Mouse (Mus musculus) kidney, embryonic 15.5 days (tissue): Measurements from ENCODE around the gene Wrnip1. TPM values are rescaled to one million over a fixed set of nuclear protein-coding genes. Genes with fewer than 3 reads are reported as not detected.

Experiments used
- ATAC-seq: fragments of 200-750 bp; cut with Nextera tagmentation; replicated peaks from 2 replicates; pipeline ENCODE4 v1.8.0; 2017; ENCODE audit warnings: moderate TSS enrichment; ENCODE audit not compliant: low FRiP score
- H3K27ac ChIP-seq: fragments of 300-500 bp; sonication (generic); 2 replicates; pipeline ENCODE4 v1.5.1; 2015; ENCODE audit warnings: mild to moderate bottlenecking, inconsistent platforms
- H3K27me3 ChIP-seq: fragments of 300-500 bp; sonication (generic); 2 replicates; pipeline ENCODE4 v1.6.1; 2015; ENCODE audit warnings: inconsistent platforms
- H3K36me3 ChIP-seq: fragments of 300-500 bp; sonication (generic); 2 replicates; pipeline ENCODE4 v1.6.1; 2015; ENCODE audit warnings: inconsistent platforms
- H3K4me1 ChIP-seq: fragments of 300-500 bp; sonication (generic); 2 replicates; pipeline ENCODE4 v1.6.1; 2015; ENCODE audit warnings: inconsistent platforms
- H3K4me2 ChIP-seq: fragments of 300-500 bp; sonication (generic); 2 replicates; pipeline ENCODE4 v1.6.1; 2015; ENCODE audit warnings: moderate library complexity, mild to moderate bottlenecking, inconsistent platforms
- H3K4me3 ChIP-seq: fragments of 300-500 bp; sonication (generic); replicated peaks from 2 replicates; pipeline ENCODE4 v1.5.1; 2015; ENCODE audit warnings: mild to moderate bottlenecking, inconsistent platforms
- H3K9ac ChIP-seq: fragments of 300-500 bp; sonication (generic); 2 replicates; pipeline ENCODE4 v1.6.1; 2015; ENCODE audit warnings: mild to moderate bottlenecking, inconsistent platforms
- H3K9me3 ChIP-seq: fragments of 300-500 bp; sonication (generic); replicated peaks from 2 replicates; pipeline ENCODE4 v1.6.1; 2016; ENCODE audit warnings: inconsistent platforms
- WGBS: fragments of 180-500 bp; shearing (Covaris S2); methylation state at CpG from one replicate; pipeline ENCODE4 v1.1.7; 2015; ENCODE audit warnings: mixed read lengths; 5-methylcytosine and 5-hydroxymethylcytosine counted together
- polyA plus RNA-seq: library from polyadenylated mRNA; unstranded; fragments of >200 nt; fragmentation: Nextera tagmentation; extraction: Ambion mirVana; gene quantifications from 2 replicates; pipeline ENCODE4 v1.2.1, GENCODE M21; 2015

Wrnip1 gene
- 22.2 and 23.4 TPM in 2 replicates for polyA plus RNA-seq

DNA sequence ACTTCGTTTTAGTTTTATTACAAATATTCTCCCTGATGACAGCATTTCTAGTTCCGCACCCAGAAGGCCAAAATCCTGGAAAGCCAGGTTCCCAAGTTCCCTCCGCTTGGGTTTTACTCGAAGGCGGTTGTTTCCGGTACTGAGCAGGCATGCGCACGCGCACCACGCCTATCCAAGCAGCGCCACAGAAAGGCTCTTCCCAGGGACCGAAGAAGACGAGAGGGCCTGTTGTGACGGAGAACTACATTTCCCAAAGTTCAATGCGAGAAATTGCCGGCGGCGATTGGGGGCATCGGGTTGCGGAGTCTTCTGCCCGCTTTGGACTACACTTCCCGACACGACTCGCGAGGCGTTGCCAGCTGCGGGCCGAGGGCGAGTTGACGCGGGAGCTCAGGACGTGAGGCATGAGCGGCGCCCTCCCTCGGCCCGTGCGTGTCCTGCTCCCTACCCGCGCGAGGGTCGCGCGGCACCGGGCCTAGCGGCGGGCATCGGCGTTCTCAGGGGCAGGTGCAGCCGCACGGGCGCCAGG, at the start of gene Wrnip1:
Wrnip1 (plus strand) TSS at position 346 of the 529 bp plus-strand sequence.
- under 1% methylated on average over 51 of the region's 51 CpGs for WGBS
- H3K27me3 ChIP-seq = no peaks in the 10 kb centered on the region
- H3K4me3 ChIP-seq = peak within 1 kb of the TSS; percentile 94
- peak; percentile 97 for ATAC-seq
- H3K4me2 ChIP-seq = peak within 1 kb of the TSS; percentile 92
- H3K4me1 ChIP-seq = peaks cover 32% of the 10 kb centered on the region
- H3K36me3 ChIP-seq = peaks cover 11% of the 10 kb centered on the region
- H3K9ac ChIP-seq = peak within 1 kb of the TSS; percentile 80
- no peaks in the 10 kb centered on the region for H3K9me3 ChIP-seq
- H3K27ac ChIP-seq = peak within 1 kb of the TSS; percentile 77

DNA sequence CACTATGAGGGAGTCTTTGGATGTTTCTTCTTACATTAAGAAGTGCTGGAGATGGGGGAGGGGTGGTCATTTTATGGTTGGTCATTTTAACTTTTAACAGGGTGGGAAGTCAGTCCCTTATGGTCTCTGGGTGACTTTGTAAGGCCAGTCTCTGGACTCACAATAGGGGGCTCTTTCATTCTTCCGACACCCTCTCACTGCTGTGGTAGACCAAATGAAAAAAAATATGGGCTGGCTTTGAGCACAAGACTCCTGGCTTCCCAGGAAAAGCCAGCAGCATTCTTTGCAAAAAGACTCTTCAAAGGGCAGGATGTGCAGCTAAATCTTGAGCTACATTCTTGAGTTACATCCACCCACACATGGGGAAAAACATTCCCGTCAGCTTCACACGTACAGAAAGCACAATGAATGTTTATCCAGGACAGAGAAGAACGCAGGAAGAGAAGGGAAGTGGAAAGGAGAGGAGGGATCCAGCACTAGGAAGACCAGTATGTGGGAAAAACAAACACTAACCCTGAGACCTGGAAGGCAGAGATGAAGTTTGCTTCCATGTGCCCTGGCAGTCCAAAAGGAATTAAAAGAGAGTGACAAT, 49.7 kb upstream of the Wrnip1 start:
- WGBS = 4% methylated on average over 4 of the region's 4 CpGs
- H3K27ac ChIP-seq = peak overlapping the region; percentile 83

DNA sequence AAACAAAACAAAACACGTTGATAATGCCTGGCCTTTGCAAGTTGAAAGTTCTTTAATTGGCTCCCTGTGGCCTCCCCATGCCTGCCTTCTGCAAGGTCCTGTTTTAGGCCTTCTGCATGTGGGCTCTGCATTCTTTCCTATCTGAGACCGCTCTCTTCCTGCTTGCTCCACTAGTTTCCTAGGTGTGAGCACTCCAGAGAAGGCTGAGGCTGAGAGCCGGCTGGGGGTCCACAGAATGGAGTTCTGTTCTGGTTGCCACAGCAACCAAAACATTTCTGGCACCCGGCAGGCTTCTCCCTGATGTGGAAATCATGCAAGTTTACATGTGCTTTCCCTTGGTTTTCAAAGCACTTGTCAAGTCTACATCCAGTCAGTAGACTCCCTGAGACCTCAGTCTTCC, 42.8 kb upstream of the Wrnip1 start:
- Histone ChIP-seq H3K9ac (no peak overlapping the region), H3K4me3 (no peak overlapping the region), H3K4me2 (no peak overlapping the region), H3K4me1 (no peaks in the 10 kb centered on the region), H3K9me3 (no peaks in the 10 kb centered on the region), H3K27ac (no peak overlapping the region), H3K27me3 (no peaks in the 10 kb centered on the region), H3K36me3 (no peaks in the 10 kb centered on the region)
- 40% methylated on average over 4 of the region's 4 CpGs for WGBS
- ATAC-seq = no peak

More for the DNA sequence above, 49.7 kb upstream of the Wrnip1 start:
- no peaks in the 10 kb centered on the region for H3K27me3 ChIP-seq
- ATAC-seq = peak; percentile 90
- no peaks in the 10 kb centered on the region for H3K9me3 ChIP-seq
- H3K4me3 ChIP-seq = no peak overlapping the region
- peak overlapping the region; percentile 11; the same call in 1 of the 2 replicates for H3K4me2 ChIP-seq
- H3K9ac ChIP-seq = no peak overlapping the region
- no peaks in the 10 kb centered on the region for H3K36me3 ChIP-seq
- H3K4me1 ChIP-seq = peaks cover 15% of the 10 kb centered on the region

DNA sequence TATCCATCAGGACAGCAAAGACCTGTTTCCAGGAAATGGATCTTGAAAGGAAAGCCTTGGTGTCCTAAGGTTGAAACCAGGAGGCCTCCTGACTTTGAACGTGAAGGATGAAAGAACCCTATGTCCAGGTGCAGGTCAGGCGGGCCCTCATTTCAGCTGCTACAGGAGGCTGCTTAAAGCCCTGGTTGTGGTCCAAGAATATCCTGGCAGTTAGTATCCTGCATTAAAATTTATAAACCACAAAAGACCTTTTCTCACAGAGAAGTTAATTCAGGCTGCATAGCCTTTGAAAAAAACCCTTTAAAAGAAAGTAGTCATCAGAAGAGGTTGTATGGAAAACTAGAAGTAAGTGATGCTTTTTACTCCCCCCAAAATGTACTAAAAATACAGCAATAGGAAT, 41.0 kb upstream of the Wrnip1 start:
- Histone ChIP-seq H3K4me3 (no peak overlapping the region), H3K9ac (no peak overlapping the region), H3K4me2 (no peak overlapping the region), H3K4me1 (no peaks in the 10 kb centered on the region), H3K27ac (no peak overlapping the region), H3K9me3 (no peaks in the 10 kb centered on the region), H3K27me3 (no peaks in the 10 kb centered on the region), H3K36me3 (no peaks in the 10 kb centered on the region)
- WGBS = 66% methylated on average over 2 of the region's 2 CpGs
- ATAC-seq = no peak

DNA sequence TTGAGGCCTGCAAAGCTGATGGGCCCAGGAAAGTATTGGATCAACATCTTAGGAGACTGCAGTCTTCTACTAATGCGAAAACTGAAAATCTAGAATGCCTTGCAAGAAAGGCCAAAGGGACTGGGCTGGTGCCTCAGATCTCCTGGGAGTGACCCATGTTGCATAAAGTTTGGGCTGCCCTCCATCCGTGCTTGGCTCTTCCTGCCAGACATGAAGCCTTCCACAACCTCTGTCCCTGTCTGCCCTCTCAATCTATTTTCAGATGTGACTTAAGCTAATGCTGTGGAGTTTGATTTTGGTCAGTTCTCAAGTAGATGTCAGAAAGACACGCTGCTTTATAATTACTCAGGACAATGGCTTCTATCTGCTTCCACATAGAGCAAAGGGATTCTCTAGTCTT, 38.7 kb upstream of the Wrnip1 start:
- Histone ChIP-seq H3K27ac (no peak overlapping the region), H3K9ac (no peak overlapping the region), H3K9me3 (no peaks in the 10 kb centered on the region), H3K4me2 (no peak overlapping the region), H3K4me3 (no peak overlapping the region), H3K27me3 (no peaks in the 10 kb centered on the region), H3K4me1 (no peaks in the 10 kb centered on the region), H3K36me3 (no peaks in the 10 kb centered on the region)
- WGBS = 79% methylated on average over 3 of the region's 3 CpGs
- ATAC-seq = no peak

DNA sequence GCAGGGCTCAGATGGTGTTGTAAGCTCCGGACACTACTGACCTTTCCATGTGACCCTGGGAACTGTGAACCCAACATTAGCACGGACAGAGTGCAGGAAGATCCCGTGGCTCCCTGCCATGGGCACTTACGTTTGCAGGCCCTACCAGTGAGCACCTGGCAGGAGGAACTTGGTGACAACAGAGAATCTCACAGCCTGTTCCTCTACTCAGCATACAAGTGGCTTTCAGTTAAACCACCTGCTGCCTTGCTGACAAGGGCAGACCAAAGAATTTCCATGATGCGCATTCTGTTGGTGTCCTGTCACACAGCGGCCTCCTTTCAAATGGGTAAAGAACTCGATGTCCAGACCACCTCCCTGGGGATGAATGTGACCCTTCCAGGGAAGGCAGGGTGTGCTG, 37.4 kb upstream of the Wrnip1 start:
- no peak overlapping the region for H3K4me2 ChIP-seq
- ATAC-seq = no peak
- no peaks in the 10 kb centered on the region for H3K27me3 ChIP-seq
- H3K9me3 ChIP-seq = no peaks in the 10 kb centered on the region
- H3K9ac ChIP-seq = no peak overlapping the region
- H3K4me1 ChIP-seq = no peaks in the 10 kb centered on the region
- no peak overlapping the region for H3K27ac ChIP-seq
- 38% methylated on average over 7 of the region's 7 CpGs for WGBS
- H3K4me3 ChIP-seq = no peak overlapping the region
- H3K36me3 ChIP-seq = no peaks in the 10 kb centered on the region

DNA sequence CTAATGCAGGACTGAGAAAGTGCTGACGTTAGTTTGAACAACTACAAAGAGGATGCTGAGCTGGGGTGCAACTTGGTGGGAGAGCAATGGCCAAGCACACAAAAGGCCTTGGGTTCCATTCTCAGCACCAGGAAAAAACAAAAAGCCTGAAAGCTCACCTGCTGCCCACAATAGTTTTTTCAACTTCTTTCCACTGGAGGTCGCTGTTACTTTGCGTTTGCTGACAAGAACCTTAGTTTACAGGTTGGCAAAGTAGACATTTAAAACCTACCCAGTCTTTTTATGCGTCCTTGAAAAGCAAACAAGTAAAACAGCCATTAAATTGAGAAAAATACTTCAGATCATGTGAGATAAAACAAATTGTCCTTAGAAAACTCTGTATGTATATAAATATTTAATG, 33.7 kb upstream of the Wrnip1 start:
- no peak overlapping the region for H3K4me2 ChIP-seq
- H3K9ac ChIP-seq = no peak overlapping the region
- no peaks in the 10 kb centered on the region for H3K27me3 ChIP-seq
- no peaks in the 10 kb centered on the region for H3K36me3 ChIP-seq
- 15% methylated on average over 4 of the region's 4 CpGs for WGBS
- H3K27ac ChIP-seq = no peak overlapping the region
- ATAC-seq = no peak
- H3K4me1 ChIP-seq = no peaks in the 10 kb centered on the region
- H3K9me3 ChIP-seq = no peaks in the 10 kb centered on the region
- no peak overlapping the region for H3K4me3 ChIP-seq

DNA sequence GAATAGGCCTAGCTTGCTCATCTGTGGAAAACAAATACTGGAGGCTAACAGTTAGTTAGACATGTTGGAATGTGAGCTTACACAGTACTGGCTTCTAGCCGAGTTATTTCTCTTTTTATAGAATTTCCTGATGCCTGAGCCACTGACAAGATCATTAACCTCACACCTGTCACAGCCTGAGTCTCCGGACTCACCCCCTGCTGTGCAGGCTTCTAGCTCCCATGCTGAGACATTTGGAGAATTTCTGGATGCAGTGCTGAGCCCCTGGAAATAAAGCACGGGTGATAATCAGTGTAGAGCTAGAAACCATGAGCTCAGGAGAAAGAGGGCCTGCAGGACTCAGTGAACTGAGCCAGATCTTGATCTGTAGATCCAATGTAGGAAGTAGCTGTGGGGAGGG, 31.9 kb upstream of the Wrnip1 start:
- H3K27ac ChIP-seq = 0 out of 2 replicates have a peak overlapping the region, but pooled peaks have one; percentile 18
- H3K4me3 ChIP-seq = no peak overlapping the region
- H3K9ac ChIP-seq = no peak overlapping the region
- no peak for ATAC-seq
- H3K9me3 ChIP-seq = no peaks in the 10 kb centered on the region
- 14% methylated on average over 3 of the region's 3 CpGs for WGBS
- H3K36me3 ChIP-seq = no peaks in the 10 kb centered on the region
- H3K4me1 ChIP-seq = no peaks in the 10 kb centered on the region
- H3K27me3 ChIP-seq = no peaks in the 10 kb centered on the region
- H3K4me2 ChIP-seq = no peak overlapping the region

DNA sequence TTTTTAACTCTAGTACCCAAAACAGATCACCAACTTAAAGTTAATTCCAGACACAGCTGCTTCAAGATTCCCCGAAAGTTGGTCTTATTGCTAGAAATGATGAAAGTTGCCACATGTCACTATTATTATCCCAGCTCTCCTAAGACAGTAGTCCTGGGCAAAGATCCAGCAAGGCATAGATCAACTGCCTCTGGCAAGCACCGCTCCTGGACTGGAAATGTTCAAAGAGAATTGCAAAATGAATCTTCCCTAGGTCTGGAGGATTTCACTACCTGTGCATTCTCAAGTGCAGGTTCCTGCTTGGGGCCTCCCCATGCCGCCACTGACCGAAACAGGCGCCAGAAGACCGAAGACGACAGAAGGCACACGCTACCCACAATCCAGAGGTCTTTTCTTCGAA, 25.9 kb upstream of the Wrnip1 start:
- H3K36me3 ChIP-seq = no peaks in the 10 kb centered on the region
- no peak for ATAC-seq
- 83% methylated on average over 9 of the region's 9 CpGs for WGBS
- H3K27ac ChIP-seq = no peak overlapping the region
- H3K4me1 ChIP-seq = no peaks in the 10 kb centered on the region
- H3K9ac ChIP-seq = no peak overlapping the region
- H3K27me3 ChIP-seq = no peaks in the 10 kb centered on the region
- H3K4me3 ChIP-seq = no peak overlapping the region
- no peak overlapping the region for H3K4me2 ChIP-seq
- no peaks in the 10 kb centered on the region for H3K9me3 ChIP-seq

DNA sequence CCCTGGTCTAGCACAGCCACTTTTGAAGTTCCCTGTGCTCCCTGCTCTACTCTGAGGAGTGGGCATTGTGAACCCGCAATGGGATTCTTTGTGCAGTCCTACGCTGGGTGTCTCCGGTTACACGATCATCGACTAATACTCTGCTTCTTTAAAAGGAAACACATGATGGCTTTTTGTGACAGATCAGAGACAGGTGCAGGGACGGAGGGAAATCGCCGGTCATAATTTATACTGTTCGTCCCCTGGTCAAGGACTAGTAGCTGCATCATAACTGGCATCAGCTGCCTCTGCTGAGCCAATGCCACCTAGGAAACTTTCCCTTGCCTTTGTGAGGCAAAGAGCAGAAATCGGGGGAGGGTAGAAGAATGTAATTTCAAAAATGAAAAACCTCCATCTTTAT, 25.5 kb upstream of the Wrnip1 start:
- H3K9ac ChIP-seq = no peak overlapping the region
- H3K4me1 ChIP-seq = no peaks in the 10 kb centered on the region
- ATAC-seq = no peak
- H3K4me3 ChIP-seq = no peak overlapping the region
- H3K4me2 ChIP-seq = no peak overlapping the region
- H3K27ac ChIP-seq = no peak overlapping the region
- H3K9me3 ChIP-seq = no peaks in the 10 kb centered on the region
- H3K36me3 ChIP-seq = no peaks in the 10 kb centered on the region
- WGBS = 79% methylated on average over 10 of the region's 10 CpGs
- H3K27me3 ChIP-seq = no peaks in the 10 kb centered on the region

DNA sequence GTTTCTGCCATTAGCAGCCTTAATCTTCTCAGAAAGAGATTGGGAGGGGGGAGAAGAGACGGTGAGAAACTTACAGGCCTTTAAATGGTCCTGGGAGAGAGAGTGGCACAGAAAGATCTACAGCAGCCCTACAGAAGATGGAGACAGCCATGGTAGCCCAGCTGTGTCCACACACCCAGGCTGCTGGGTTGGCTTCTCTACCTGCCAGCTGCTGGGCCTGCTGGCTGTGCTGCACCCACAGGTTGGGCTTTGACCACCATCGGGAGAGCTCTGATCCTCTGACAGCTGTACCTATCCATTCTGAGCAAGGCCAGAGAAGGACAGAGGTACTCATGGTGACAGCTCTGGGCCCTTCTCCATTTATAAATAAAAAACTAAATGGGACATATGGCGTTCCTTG, 23.0 kb upstream of the Wrnip1 start:
- ATAC-seq = no peak
- no peak overlapping the region for H3K27ac ChIP-seq
- no peaks in the 10 kb centered on the region for H3K36me3 ChIP-seq
- no peaks in the 10 kb centered on the region for H3K4me1 ChIP-seq
- H3K9me3 ChIP-seq = no peaks in the 10 kb centered on the region
- H3K9ac ChIP-seq = no peak overlapping the region
- WGBS = 63% methylated on average over 3 of the region's 3 CpGs
- no peaks in the 10 kb centered on the region for H3K27me3 ChIP-seq
- H3K4me3 ChIP-seq = no peak overlapping the region
- no peak overlapping the region for H3K4me2 ChIP-seq

DNA sequence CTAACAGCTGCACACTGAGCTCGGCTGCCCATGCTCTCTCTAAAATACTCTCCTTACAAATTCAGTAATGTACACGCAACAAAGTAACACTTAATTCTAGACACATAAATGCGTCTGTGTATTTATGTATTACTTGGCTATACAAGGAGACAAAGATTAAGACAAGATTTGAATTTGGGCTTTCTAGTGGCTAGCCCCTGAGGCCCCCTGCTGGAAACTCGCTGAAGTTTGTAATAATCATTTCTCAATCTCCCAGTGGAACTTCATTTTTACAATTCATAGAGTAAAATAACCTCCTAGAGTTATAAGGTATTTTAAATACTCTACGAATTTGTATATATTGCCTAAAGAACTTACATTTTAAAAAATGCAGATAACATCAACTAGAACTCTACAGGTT, 18.8 kb upstream of the Wrnip1 start:
- 62% methylated on average over 5 of the region's 5 CpGs for WGBS
- H3K4me2 ChIP-seq = no peak overlapping the region
- no peak for ATAC-seq

DNA sequence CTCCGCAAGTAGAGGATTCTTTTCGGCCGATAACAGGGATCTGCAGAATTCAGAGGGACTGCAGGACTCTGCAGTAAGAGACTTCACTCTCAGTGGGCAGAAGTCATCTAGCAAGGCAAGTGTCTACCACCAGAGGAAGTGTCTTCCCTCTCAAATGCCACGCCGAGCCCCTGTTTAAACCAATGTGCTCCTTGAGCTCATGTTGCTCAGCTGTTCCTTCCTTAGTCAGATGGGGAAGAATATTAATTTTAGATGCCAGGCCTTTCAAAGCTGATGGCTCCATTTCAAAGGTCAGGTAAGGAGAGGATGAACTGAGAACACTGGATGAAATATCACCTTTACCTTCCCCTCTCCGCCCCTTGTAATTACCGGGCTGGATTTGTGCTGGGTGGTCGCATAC, 18.0 kb upstream of the Wrnip1 start, which contains the start of gene Mylk4:
Mylk4 (minus strand) TSS at position 139 of the 400 bp plus-strand sequence.
- no peak within 1 kb of the TSS for H3K4me2 ChIP-seq
- H3K27ac ChIP-seq = no peak within 1 kb of the TSS
- no peaks in the 10 kb centered on the region for H3K9me3 ChIP-seq
- H3K27me3 ChIP-seq = no peaks in the 10 kb centered on the region
- no peak within 1 kb of the TSS for H3K4me3 ChIP-seq
- H3K9ac ChIP-seq = no peak within 1 kb of the TSS
- 77% methylated on average over 8 of the region's 8 CpGs for WGBS
- ATAC-seq = no peak
- H3K4me1 ChIP-seq = no peaks in the 10 kb centered on the region
- H3K36me3 ChIP-seq = no peaks in the 10 kb centered on the region

More for the DNA sequence above, 18.8 kb upstream of the Wrnip1 start:
- Histone ChIP-seq H3K27ac (no peak overlapping the region), H3K27me3 (no peaks in the 10 kb centered on the region), H3K4me3 (no peak overlapping the region), H3K9me3 (no peaks in the 10 kb centered on the region), H3K4me1 (no peaks in the 10 kb centered on the region), H3K36me3 (no peaks in the 10 kb centered on the region), H3K9ac (no peak overlapping the region)
